Mouse (Mus musculus): ENCODE data around the gene Zfp143.

- TF ChIP-seq POLR2A (IDR thresholded peaks at IDR 0.05; ENCODE audit: extremely low read depth, insufficient read depth, low read length): no peak
- TF ChIP-seq CTCF (IDR thresholded peaks at IDR 0.05; ENCODE audit: low read depth, low read length): no peak
These were observed 36.2 kb downstream of the Zfp143 start for GRCm38 (mm10) chr7:110097106-110097793.
